Mouse (Mus musculus) liver, adult 2 months (tissue): ENCODE results near the gene Dgkq.

ENCODE experiments used
- CTCF ChIP-seq: fragments of 200-500 bp; IDR thresholded peaks from 2 replicates; pipeline ENCODE4 v1.5.1; 2011; ENCODE audit warnings: low read depth, low read length, control low read depth
- POLR2A ChIP-seq: fragments of 200-500 bp; IDR thresholded peaks from 2 replicates; pipeline ENCODE4 v1.6.1; 2011; ENCODE audit warnings: low read length, control low read depth; ENCODE audit not compliant: insufficient read depth; ENCODE audit errors: extremely low read depth

DNA sequence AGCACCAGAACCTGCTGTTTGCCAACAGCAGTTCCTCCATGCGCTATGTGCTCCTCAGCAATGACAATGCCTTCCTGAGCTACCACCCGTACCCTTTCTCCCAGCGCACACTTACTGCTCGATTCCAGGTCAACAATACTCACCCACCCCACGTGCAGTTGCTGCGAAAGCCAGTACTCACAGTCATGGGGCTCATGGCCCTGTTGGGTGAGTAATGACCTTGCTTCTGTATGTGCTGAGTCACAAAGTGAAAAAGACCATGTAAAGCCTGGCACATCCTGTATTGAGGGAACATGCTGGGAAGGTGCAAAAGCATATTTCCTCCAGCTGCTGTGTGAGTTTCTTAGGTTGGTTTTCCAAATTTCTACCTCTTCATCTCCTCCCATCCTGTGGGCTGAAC, 11.4 kb upstream of the Dgkq start:
- TF ChIP-seq CTCF (no peak), POLR2A (no peak)
